Mouse (Mus musculus) midbrain, embryonic 11.5 days (tissue): ENCODE data around the gene Klrb1b. TPM values are rescaled to one million over a fixed set of nuclear protein-coding genes. Genes with fewer than 3 reads are reported as not detected.

Experiments used
- ATAC-seq: fragments of 200-750 bp; cut with Nextera tagmentation; 2 replicates; pipeline ENCODE4 v1.8.0; 2017; ENCODE audit warnings: moderate TSS enrichment, moderate library complexity; ENCODE audit not compliant: low FRiP score
- DNase-seq: peaks from one replicate; pipeline ENCODE4 v3.0.0; 2015; ENCODE audit warnings: low spot score; ENCODE audit errors: missing footprints
- H3K27ac ChIP-seq: fragments of 300-500 bp; sonication (generic); 2 replicates; pipeline ENCODE4 v1.5.1; 2014; ENCODE audit warnings: low read depth, low read length
- H3K27me3 ChIP-seq: fragments of 300-500 bp; sonication (generic); 2 replicates; pipeline ENCODE4 v1.6.1; 2014; ENCODE audit warnings: mild to moderate bottlenecking, low read length, moderate library complexity, mixed read lengths; ENCODE audit not compliant: control insufficient read depth, insufficient read depth
- H3K36me3 ChIP-seq: fragments of 300-500 bp; sonication (generic); 2 replicates; pipeline ENCODE4 v1.6.1; 2014; ENCODE audit warnings: mild to moderate bottlenecking, low read length, moderate library complexity, mixed read lengths; ENCODE audit not compliant: control insufficient read depth, insufficient read depth
- H3K4me1 ChIP-seq: fragments of 300-500 bp; sonication (generic); 2 replicates; pipeline ENCODE4 v1.6.1; 2014; ENCODE audit warnings: low read length; ENCODE audit not compliant: control insufficient read depth, insufficient read depth
- H3K4me2 ChIP-seq: fragments of 300-500 bp; sonication (generic); 2 replicates; pipeline ENCODE4 v1.6.1; 2014; ENCODE audit warnings: mild to moderate bottlenecking, moderate library complexity
- H3K4me3 ChIP-seq: fragments of 300-500 bp; sonication (generic); 2 replicates; pipeline ENCODE4 v1.5.1; 2014; ENCODE audit warnings: low read depth, low read length
- H3K9ac ChIP-seq: fragments of 300-500 bp; sonication (generic); 2 replicates; pipeline ENCODE4 v1.6.1; 2014; ENCODE audit warnings: low read length
- H3K9me3 ChIP-seq: fragments of 300-500 bp; sonication (generic); 2 replicates; pipeline ENCODE4 v1.6.1; 2016; ENCODE audit warnings: low read length; ENCODE audit not compliant: control insufficient read depth
- WGBS: fragments of 180-500 bp; shearing (Covaris S2); extraction: QIAGEN DNeasy Blood & Tissue Kit; methylation state at CpG from one replicate; pipeline ENCODE4 v1.1.7; 2014; 5-methylcytosine and 5-hydroxymethylcytosine counted together
- polyA plus RNA-seq: library from polyadenylated mRNA; unstranded; fragments of >200 nt; fragmentation: Nextera tagmentation; extraction: Ambion mirVana; gene quantifications from 2 replicates; pipeline ENCODE4 v1.2.1, GENCODE M21; 2014

The Klrb1b gene
- polyA plus RNA-seq, 1 experiment from 2014 or later: not detected

- no peaks in the 10 kb centered on the region for H3K9me3 ChIP-seq
- ATAC-seq: no peak
- H3K9ac ChIP-seq: no peak overlapping the region
- peak; percentile 54 for DNase-seq
- H3K4me2 ChIP-seq: no peak overlapping the region
- H3K36me3 ChIP-seq: no peaks in the 10 kb centered on the region
- no peaks in the 10 kb centered on the region for H3K27me3 ChIP-seq
- no peak overlapping the region for H3K4me3 ChIP-seq
- no peak overlapping the region for H3K27ac ChIP-seq
- WGBS: 83% methylated on average over 2 of the region's 2 CpGs
- H3K4me1 ChIP-seq: no peaks in the 10 kb centered on the region
Measured at GRCm38 (mm10) chr6:128851151-128851550, 25.0 kb upstream of the Klrb1b start.

GRCm38 (mm10) chr6:128850671-128851070 lies 24.5 kb upstream of the Klrb1b start:
- 72% methylated on average over 2 of the region's 2 CpGs for WGBS

GRCm38 (mm10) chr6:128849902-128850301 lies 23.8 kb upstream of the Klrb1b start:
- peak; percentile 94 for DNase-seq
- 55% methylated on average over 2 of the region's 2 CpGs for WGBS

More at GRCm38 (mm10) chr6:128850671-128851070, 24.5 kb upstream of the Klrb1b start:
- Histone ChIP-seq H3K27me3 (no peaks in the 10 kb centered on the region), H3K4me3 (no peak overlapping the region), H3K9ac (no peak overlapping the region), H3K27ac (no peak overlapping the region), H3K4me2 (no peak overlapping the region), H3K4me1 (no peaks in the 10 kb centered on the region), H3K9me3 (no peaks in the 10 kb centered on the region), H3K36me3 (no peaks in the 10 kb centered on the region)
- DNase-seq (no peak), ATAC-seq (no peak)

GRCm38 (mm10) chr6:128847401-128847800 lies 21.3 kb upstream of the Klrb1b start:
- Histone ChIP-seq H3K4me2 (no peak overlapping the region), H3K27ac (no peak overlapping the region), H3K9me3 (no peaks in the 10 kb centered on the region), H3K36me3 (no peaks in the 10 kb centered on the region), H3K27me3 (no peaks in the 10 kb centered on the region), H3K4me3 (no peak overlapping the region), H3K9ac (no peak overlapping the region), H3K4me1 (no peaks in the 10 kb centered on the region; the same call in 1 of the 2 replicates)
- 93% methylated on average over 4 of the region's 4 CpGs for WGBS
- peak; percentile 10 for DNase-seq
- ATAC-seq: no peak

More at GRCm38 (mm10) chr6:128849902-128850301, 23.8 kb upstream of the Klrb1b start:
- Histone ChIP-seq H3K36me3 (no peaks in the 10 kb centered on the region), H3K9ac (no peak overlapping the region), H3K27ac (no peak overlapping the region), H3K4me2 (no peak overlapping the region), H3K4me1 (no peaks in the 10 kb centered on the region), H3K4me3 (no peak overlapping the region), H3K27me3 (no peaks in the 10 kb centered on the region), H3K9me3 (no peaks in the 10 kb centered on the region)
- 0 out of 2 replicates have a peak, but pooled peaks have one; percentile 17 for ATAC-seq

- Histone ChIP-seq H3K27me3 (no peaks in the 10 kb centered on the region), H3K36me3 (no peaks in the 10 kb centered on the region), H3K27ac (no peak overlapping the region), H3K4me1 (peaks cover 3% of the 10 kb centered on the region), H3K4me3 (no peak overlapping the region), H3K4me2 (no peak overlapping the region), H3K9ac (no peak overlapping the region), H3K9me3 (no peaks in the 10 kb centered on the region)
- DNase-seq (peak; percentile 53), ATAC-seq (no peak)
- WGBS: 65% methylated on average over 6 of the region's 9 CpGs
Measured at GRCm38 (mm10) chr6:128845998-128846542, 19.9 kb upstream of the Klrb1b start.

- H3K27ac ChIP-seq: no peak overlapping the region; the same call in 1 of the 2 replicates
- peak; percentile 31 for ATAC-seq
- H3K4me2 ChIP-seq: no peak overlapping the region
Measured at GRCm38 (mm10) chr6:128845319-128845979, 19.3 kb upstream of the Klrb1b start.

GRCm38 (mm10) chr6:128844586-128845080 lies 18.5 kb upstream of the Klrb1b start:
- DNase-seq: no peak
- no peak overlapping the region for H3K4me2 ChIP-seq
- H3K4me1 ChIP-seq: peaks cover 3% of the 10 kb centered on the region
- no peak overlapping the region for H3K9ac ChIP-seq
- no peaks in the 10 kb centered on the region for H3K27me3 ChIP-seq
- 78% methylated on average over 5 of the region's 5 CpGs for WGBS
- H3K36me3 ChIP-seq: no peaks in the 10 kb centered on the region
- ATAC-seq: no peak
- no peak overlapping the region for H3K27ac ChIP-seq
- H3K9me3 ChIP-seq: no peaks in the 10 kb centered on the region
- H3K4me3 ChIP-seq: no peak overlapping the region

More at GRCm38 (mm10) chr6:128845319-128845979, 19.3 kb upstream of the Klrb1b start:
- Histone ChIP-seq H3K27me3 (no peaks in the 10 kb centered on the region), H3K36me3 (no peaks in the 10 kb centered on the region), H3K4me1 (peaks cover 3% of the 10 kb centered on the region), H3K9me3 (no peaks in the 10 kb centered on the region), H3K4me3 (peak overlapping the region; percentile 4; the same call in 1 of the 2 replicates), H3K9ac (no peak overlapping the region)
- 29% methylated on average over 7 of the region's 7 CpGs for WGBS
- peak; percentile 99 for DNase-seq

GRCm38 (mm10) chr6:128844131-128844530 lies 18.0 kb upstream of the Klrb1b start:
- ATAC-seq (no peak), DNase-seq (no peak)
- WGBS: 34% methylated on average over 8 of the region's 8 CpGs
- H3K9me3 ChIP-seq: no peaks in the 10 kb centered on the region
- H3K27ac ChIP-seq: no peak overlapping the region
- no peaks in the 10 kb centered on the region for H3K36me3 ChIP-seq
- H3K9ac ChIP-seq: no peak overlapping the region
- H3K27me3 ChIP-seq: no peaks in the 10 kb centered on the region
- peaks cover 3% of the 10 kb centered on the region for H3K4me1 ChIP-seq
- H3K4me2 ChIP-seq: peak overlapping the region; percentile 65; the same call in 1 of the 2 replicates
- peak overlapping the region; percentile 79 for H3K4me3 ChIP-seq

GRCm38 (mm10) chr6:128843479-128843992 lies 17.4 kb upstream of the Klrb1b start:
- H3K27me3 ChIP-seq: no peaks in the 10 kb centered on the region
- H3K4me1 ChIP-seq: peaks cover 3% of the 10 kb centered on the region
- WGBS: under 1% methylated on average over 22 of the region's 22 CpGs
- ATAC-seq (peak; percentile 52), DNase-seq (peak; percentile 95)
- H3K4me2 ChIP-seq: peak overlapping the region; percentile 65
- peak overlapping the region; percentile 80 for H3K27ac ChIP-seq
- no peaks in the 10 kb centered on the region for H3K36me3 ChIP-seq
- H3K9ac ChIP-seq: peak overlapping the region; percentile 81
- H3K9me3 ChIP-seq: no peaks in the 10 kb centered on the region
- peak overlapping the region; percentile 79 for H3K4me3 ChIP-seq
